Mouse (Mus musculus) MEL (cell line): Measurements from ENCODE around the gene Fnbp1. TPM values are rescaled to one million over a fixed set of nuclear protein-coding genes. Genes with fewer than 3 reads are reported as not detected.
A peak's percentile ranks its signal among the peaks of the same experiment; 100 is the strongest.
"Not testable (repeated sequence)": the region's sequence is repeated elsewhere in the genome, so short reads cannot be mapped to it uniquely, and the experiment has no call there.

Experiments
- DNase-seq: peaks from one replicate; pipeline ENCODE4 v3.0.0; 2011; ENCODE audit warnings: low read depth, low spot score
- H3K27ac ChIP-seq: 2 replicates; pipeline ENCODE4 v1.5.1; 2012; ENCODE audit warnings: low read depth, mild to moderate bottlenecking, control low read depth, low read length, moderate library complexity; ENCODE audit not compliant: control insufficient read depth
- H3K27me3 ChIP-seq, 2 experiments: fragments of 150-350 bp in 1 of 2; sonication (generic) in 1 of 2; 2 replicates each; pipeline ENCODE4 v1.6.1; 2012; ENCODE audit warnings: low read length in 2 of 2, mild to moderate bottlenecking in 2 of 2, improper control_type of control experiment in 1 of 2, moderate library complexity in 1 of 2; ENCODE audit not compliant: insufficient read depth in 2 of 2, control insufficient read depth in 1 of 2
- H3K36me3 ChIP-seq, 2 experiments: 2 replicates each; pipeline ENCODE4 v1.6.1; 2012 to 2014; ENCODE audit warnings: low read length in 2 of 2, improper control_type of control experiment in 1 of 2, inconsistent platforms in 1 of 2, mild to moderate bottlenecking in 1 of 2; ENCODE audit not compliant: insufficient read depth in 2 of 2, control insufficient read depth in 1 of 2
- H3K4me1 ChIP-seq, 2 experiments: fragments of 150-350 bp in 1 of 2; sonication (generic) in 1 of 2; 2 replicates each; pipeline ENCODE4 v1.6.1; 2012; ENCODE audit warnings: low read length in 2 of 2, improper control_type of control experiment in 1 of 2, mild to moderate bottlenecking in 1 of 2; ENCODE audit not compliant: insufficient read depth in 2 of 2, control insufficient read depth in 1 of 2
- H3K4me3 ChIP-seq, 2 experiments: fragments of 150-350 bp in 1 of 2; sonication (generic) in 1 of 2; 2 replicates each; pipeline ENCODE4 v1.5.1; 2012; ENCODE audit warnings: low read depth in 2 of 2, low read length in 2 of 2, mild to moderate bottlenecking in 2 of 2, moderate library complexity in 2 of 2, control low read depth in 1 of 2, improper control_type of control experiment in 1 of 2; ENCODE audit not compliant: control insufficient read depth in 1 of 2, insufficient read depth in 1 of 2
- H3K79me2 ChIP-seq: 2 replicates; pipeline ENCODE4 v1.6.1; 2012; ENCODE audit warnings: mild to moderate bottlenecking, low read length, moderate library complexity; ENCODE audit not compliant: control insufficient read depth, poor library complexity, insufficient read depth
- H3K9ac ChIP-seq: 2 replicates; pipeline ENCODE4 v1.6.1; 2012; ENCODE audit warnings: low read depth, mild to moderate bottlenecking, control low read depth, low read length, moderate library complexity; ENCODE audit not compliant: control insufficient read depth, poor library complexity, severe bottlenecking
- H3K9me3 ChIP-seq: fragments of 150-350 bp; sonication (generic); replicated peaks from 2 replicates; pipeline ENCODE4 v1.6.1; 2012; ENCODE audit warnings: mild to moderate bottlenecking, low read length, improper control_type of control experiment, moderate library complexity; ENCODE audit not compliant: insufficient read depth
- BHLHE40 ChIP-seq: IDR thresholded peaks from 2 replicates; pipeline ENCODE4 v1.6.1; 2012; ENCODE audit warnings: low read depth, mild to moderate bottlenecking, inconsistent platforms, low read length, improper control_type of control experiment, borderline replicate concordance
- CTCF ChIP-seq, 3 experiments: IDR thresholded peaks in 2 of 3; conservative IDR thresholded peaks in 1 of 3; 2 replicates each; pipeline ENCODE4 v1.5.1; 2011 to 2012; ENCODE audit warnings: low read length in 3 of 3, low read depth in 2 of 3, mild to moderate bottlenecking in 2 of 3, improper control_type of control experiment in 1 of 3, inconsistent platforms in 1 of 3, mixed read lengths in 1 of 3, moderate library complexity in 1 of 3; ENCODE audit not compliant: control insufficient read depth in 1 of 3, insufficient read depth in 1 of 3, poor library complexity in 1 of 3, severe bottlenecking in 1 of 3
- E2F4 ChIP-seq: IDR thresholded peaks from 2 replicates; pipeline ENCODE4 v1.6.1; 2011; ENCODE audit warnings: low read depth, low read length, improper control_type of control experiment, borderline replicate concordance
- ETS1 ChIP-seq: IDR thresholded peaks from 2 replicates; pipeline ENCODE4 v1.6.1; 2012; ENCODE audit warnings: low read depth, mild to moderate bottlenecking, inconsistent platforms, low read length, improper control_type of control experiment, moderate library complexity
- GABPA ChIP-seq: IDR thresholded peaks from 2 replicates; pipeline ENCODE4 v1.6.1; 2012; ENCODE audit warnings: low read depth, mild to moderate bottlenecking, inconsistent platforms, low read length, improper control_type of control experiment, moderate library complexity
- GATA1 ChIP-seq: IDR thresholded peaks from 2 replicates; pipeline ENCODE4 v1.6.1; 2011; ENCODE audit warnings: low read depth, low read length, improper control_type of control experiment
- HCFC1 ChIP-seq: IDR thresholded peaks from 2 replicates; pipeline ENCODE4 v1.6.1; 2012; ENCODE audit warnings: low read depth, mild to moderate bottlenecking, inconsistent platforms, low read length, improper control_type of control experiment, moderate library complexity
- KAT2A ChIP-seq: conservative IDR thresholded peaks from 2 replicates; pipeline ENCODE4 v1.6.1; 2012; ENCODE audit warnings: low read depth, low read length, improper control_type of control experiment, inconsistent platforms
- MAFK ChIP-seq: IDR thresholded peaks from 2 replicates; pipeline ENCODE4 v1.6.1; 2011; ENCODE audit warnings: low read depth, mild to moderate bottlenecking, low read length, improper control_type of control experiment, borderline replicate concordance
- MAZ ChIP-seq: IDR thresholded peaks from 2 replicates; pipeline ENCODE4 v1.6.1; 2012; ENCODE audit warnings: low read depth, mild to moderate bottlenecking, inconsistent platforms, low read length, improper control_type of control experiment
- MYB ChIP-seq: IDR thresholded peaks from 2 replicates; pipeline ENCODE4 v1.6.1; 2011; ENCODE audit warnings: mild to moderate bottlenecking, low read depth, low read length, improper control_type of control experiment
- MYC ChIP-seq: IDR thresholded peaks from 2 replicates; pipeline ENCODE4 v1.6.1; 2011; ENCODE audit warnings: low read depth, mild to moderate bottlenecking, low read length, improper control_type of control experiment, moderate library complexity
- POLR2A ChIP-seq, 2 experiments: IDR thresholded peaks; 2 replicates each; pipeline ENCODE4 v1.6.1; 2011 to 2012; ENCODE audit warnings: low read length in 2 of 2, mild to moderate bottlenecking in 2 of 2, control low read depth in 1 of 2, improper control_type of control experiment in 1 of 2, low read depth in 1 of 2, moderate library complexity in 1 of 2; ENCODE audit not compliant: control insufficient read depth in 1 of 2, insufficient read depth in 1 of 2, poor library complexity in 1 of 2
- TCF12 ChIP-seq: IDR thresholded peaks from 2 replicates; pipeline ENCODE4 v1.6.1; 2014; ENCODE audit warnings: low read depth, mild to moderate bottlenecking, inconsistent platforms, low read length, improper control_type of control experiment, moderate library complexity
- UBTF ChIP-seq: IDR thresholded peaks from 2 replicates; pipeline ENCODE4 v1.6.1; 2012; ENCODE audit warnings: low read depth, mild to moderate bottlenecking, inconsistent platforms, low read length, improper control_type of control experiment, moderate library complexity, borderline replicate concordance; ENCODE audit not compliant: insufficient read depth
- USF1 ChIP-seq: IDR thresholded peaks from 2 replicates; pipeline ENCODE4 v1.6.1; 2014; ENCODE audit warnings: low read depth, mild to moderate bottlenecking, inconsistent platforms, low read length, improper control_type of control experiment, moderate library complexity
- ZC3H11A ChIP-seq: IDR thresholded peaks from 2 replicates; pipeline ENCODE4 v1.6.1; 2012; ENCODE audit warnings: low read depth, mild to moderate bottlenecking, inconsistent platforms, low read length, improper control_type of control experiment
- ZNF384 ChIP-seq: IDR thresholded peaks from 2 replicates; pipeline ENCODE4 v1.6.1; 2012; ENCODE audit warnings: low read depth, mild to moderate bottlenecking, inconsistent platforms, low read length, improper control_type of control experiment
- polyA plus RNA-seq, 2 experiments: library from polyadenylated mRNA; stranded (reverse) in 1 of 2; unstranded in 1 of 2; fragments of >175 nt in 1 of 2; fragments of >200 nt in 1 of 2; gene quantifications; 2 replicates each; pipeline versions ENCODE4 v1.2.1 to v1.2.4; 2012; ENCODE audit warnings: low replicate concordance in 2 of 2, low read depth in 1 of 2; ENCODE audit not compliant: insufficient read length in 2 of 2, insufficient read depth in 1 of 2, missing spikeins in 1 of 2
- total RNA-seq: library from RNA; depleted of rRNA; stranded (reverse); fragments of 300-350 nt; gene quantifications from 2 replicates; pipeline ENCODE4 v1.2.3, GENCODE M21; 2012

Gene Fnbp1
- total and polyA plus RNA-seq, 3 experiments, result 3.4 to 17.5 TPM; not detected in 1

- no peak for DNase-seq
- no peak overlapping the region for H3K27ac ChIP-seq
- peaks cover 4 to 10% of the 10 kb centered on the region in 2 experiments for H3K4me1 ChIP-seq
- TF ChIP-seq E2F4, result no peak
- no peak for TF ChIP-seq GATA1
- TF ChIP-seq TCF12, result no peak
- TF ChIP-seq UBTF, result no peak
- TF ChIP-seq USF1, result no peak
- no peak for TF ChIP-seq ZNF384
- TF ChIP-seq MYC, result no peak
- TF ChIP-seq GABPA, result no peak
- TF ChIP-seq BHLHE40, result no peak
- TF ChIP-seq HCFC1, result no peak
- no peak for TF ChIP-seq POLR2A (IDR thresholded peaks at IDR 0.05; ENCODE audit: control insufficient read depth in 1 of 2, insufficient read depth in 1 of 2, low read depth in 1 of 2, low read length in 2 of 2, poor library complexity in 1 of 2)
- TF ChIP-seq ETS1, result no peak
- TF ChIP-seq CTCF (IDR thresholded peaks at IDR 0.05 in 2 of 3, conservative IDR thresholded peaks at IDR 0.05 in 1 of 3; ENCODE audit: control insufficient read depth in 1 of 3, insufficient read depth in 1 of 3, low read depth in 2 of 3, low read length in 3 of 3, poor library complexity in 1 of 3, severe bottlenecking in 1 of 3), result no peak
- TF ChIP-seq MAZ, result no peak
- TF ChIP-seq KAT2A, result no peak
- no peak for TF ChIP-seq MYB
- no peak for TF ChIP-seq MAFK
- no peak for TF ChIP-seq ZC3H11A
- H3K27me3 ChIP-seq, result no peaks in the 10 kb centered on the region
- H3K9ac ChIP-seq, result no peak overlapping the region
- no peak overlapping the region for H3K4me3 ChIP-seq
- no peaks in the 10 kb centered on the region for H3K9me3 ChIP-seq
- no peaks in the 10 kb centered on the region for H3K79me2 ChIP-seq
- peaks cover 2 to 12% of the 10 kb centered on the region in 2 experiments for H3K36me3 ChIP-seq
Measured at GRCm38 (mm10) chr2:31179471-31179870, 37.7 kb upstream of the Fnbp1 start.

- TF ChIP-seq CTCF (IDR thresholded peaks at IDR 0.05 in 2 of 3, conservative IDR thresholded peaks at IDR 0.05 in 1 of 3; ENCODE audit: control insufficient read depth in 1 of 3, insufficient read depth in 1 of 3, low read depth in 2 of 3, low read length in 3 of 3, poor library complexity in 1 of 3, severe bottlenecking in 1 of 3), result peak; percentile 15 to 39 (median 26); a peak in 4 of 6 replicates
- H3K9me3 ChIP-seq, DNase-seq, H3K9ac ChIP-seq, H3K79me2 ChIP-seq, H3K27me3 ChIP-seq, H3K27ac ChIP-seq, H3K4me3 ChIP-seq: not testable (repeated sequence)
- peaks cover 3 to 12% of the 10 kb centered on the region in 2 experiments; a peak in 3 of 4 replicates for H3K36me3 ChIP-seq
- H3K4me1 ChIP-seq, result peaks cover 4 to 10% of the 10 kb centered on the region in 2 experiments
Measured at GRCm38 (mm10) chr2:31178593-31178992, 36.8 kb upstream of the Fnbp1 start.
